Mouse (Mus musculus): ENCODE measurements around the gene Lmtk3. TPM values are rescaled to one million over a fixed set of nuclear protein-coding genes. Genes with fewer than 3 reads are reported as not detected.
A peak's percentile ranks its signal among the peaks of the same experiment; 100 is the strongest.

The Lmtk3 gene
- polyA plus RNA-seq, 1 experiment from 2014 or later, result 32.3 TPM

DNA sequence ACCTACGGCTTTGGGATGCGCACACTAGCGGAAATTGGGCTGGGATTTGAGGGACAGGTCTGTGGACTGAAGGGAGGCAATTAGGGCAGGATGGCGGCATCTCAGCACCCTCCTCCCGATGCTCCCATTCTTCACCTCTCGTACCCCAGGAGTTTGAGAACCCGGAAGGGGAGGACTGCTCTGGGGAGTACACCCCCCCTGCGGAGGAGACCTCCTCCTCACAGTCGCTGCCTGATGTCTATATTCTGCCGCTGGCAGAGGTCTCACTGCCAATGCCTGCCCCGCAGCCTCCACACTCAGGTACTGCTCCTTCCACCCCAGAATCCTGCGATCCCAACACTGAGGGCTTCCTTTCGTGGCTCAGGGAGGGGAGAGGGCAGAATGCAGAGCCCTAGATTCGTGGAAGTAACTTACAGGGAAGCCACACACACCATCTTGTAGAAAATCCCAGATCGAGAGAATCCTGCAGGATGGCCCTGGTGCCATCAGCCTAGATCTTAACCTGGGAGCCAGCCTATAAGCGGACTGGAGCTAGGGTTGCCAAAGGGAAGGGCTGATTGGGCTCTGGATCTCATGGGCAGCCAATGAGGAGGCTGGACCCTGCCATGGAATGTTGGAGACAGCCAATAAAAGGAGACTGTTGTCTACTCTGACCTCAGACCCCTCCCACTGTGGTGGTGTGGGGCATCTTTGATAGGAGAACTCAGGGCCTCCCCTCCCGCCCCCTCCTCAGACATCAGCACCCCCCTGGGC lies 3.3 kb downstream of the Lmtk3 start:
- peak; percentile 30 for ATAC-seq (ENCODE audit: low read depth)
- H3K4me1 ChIP-seq (ENCODE audit: control insufficient read depth, insufficient read depth, low read length), result peaks cover 13% of the 10 kb centered on the region
- H3K4me3 ChIP-seq (ENCODE audit: low read depth, low read length), result peak overlapping the region; percentile 97
- WGBS, result 6% methylated on average over 17 of the region's 17 CpGs
- H3K27me3 ChIP-seq (ENCODE audit: control insufficient read depth, insufficient read depth, low read length), result peaks cover 2% of the 10 kb centered on the region; the same call in 1 of the 2 replicates
- H3K9me3 ChIP-seq (ENCODE audit: control insufficient read depth, low read length), result no peaks in the 10 kb centered on the region
- H3K9ac ChIP-seq (replicated peaks; ENCODE audit: low read depth, low read length), result peak overlapping the region; percentile 97
- H3K4me2 ChIP-seq (ENCODE audit: low read depth, low read length), result peak overlapping the region; percentile 72
- peaks cover 39% of the 10 kb centered on the region for H3K36me3 ChIP-seq (ENCODE audit: control insufficient read depth, insufficient read depth, low read length)
- 0 out of 2 replicates have a peak overlapping the region, but pooled peaks have one; percentile 36 for H3K27ac ChIP-seq (ENCODE audit: low read depth, low read length)

DNA sequence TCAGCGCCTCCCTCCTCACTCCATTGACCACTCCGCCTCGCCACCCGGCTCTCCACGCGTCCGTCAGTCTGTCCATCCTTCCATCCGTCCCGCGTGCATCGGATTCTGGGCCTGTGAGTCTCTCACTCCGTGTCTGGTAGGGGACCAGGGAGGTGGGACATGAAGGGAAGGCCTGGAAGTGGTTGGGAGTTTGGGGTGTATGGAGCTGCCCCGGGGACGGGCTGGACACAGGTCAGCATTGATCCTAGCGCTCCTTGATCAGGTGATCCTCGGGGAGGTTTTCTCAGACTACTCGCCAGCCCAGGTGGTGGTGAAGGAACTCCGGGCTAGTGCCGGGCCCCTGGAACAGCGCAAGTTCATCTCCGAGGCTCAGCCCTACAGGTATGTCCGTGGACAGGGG lies 4.1 kb downstream of the Lmtk3 start:
- Histone ChIP-seq H3K4me1 (ENCODE audit: control insufficient read depth, insufficient read depth, low read length) (peaks cover 13% of the 10 kb centered on the region), H3K4me2 (ENCODE audit: low read depth, low read length) (peak overlapping the region; percentile 72), H3K9ac (replicated peaks; ENCODE audit: low read depth, low read length) (no peak overlapping the region), H3K36me3 (ENCODE audit: control insufficient read depth, insufficient read depth, low read length) (peaks cover 47% of the 10 kb centered on the region), H3K4me3 (ENCODE audit: low read depth, low read length) (no peak overlapping the region; the same call in 1 of the 2 replicates), H3K27ac (ENCODE audit: low read depth, low read length) (no peak overlapping the region), H3K9me3 (ENCODE audit: control insufficient read depth, low read length) (no peaks in the 10 kb centered on the region), H3K27me3 (ENCODE audit: control insufficient read depth, insufficient read depth, low read length) (peaks cover 2% of the 10 kb centered on the region; the same call in 1 of the 2 replicates)
- no peak for ATAC-seq (ENCODE audit: low read depth)
- 93% methylated on average over 22 of the region's 22 CpGs for WGBS

DNA sequence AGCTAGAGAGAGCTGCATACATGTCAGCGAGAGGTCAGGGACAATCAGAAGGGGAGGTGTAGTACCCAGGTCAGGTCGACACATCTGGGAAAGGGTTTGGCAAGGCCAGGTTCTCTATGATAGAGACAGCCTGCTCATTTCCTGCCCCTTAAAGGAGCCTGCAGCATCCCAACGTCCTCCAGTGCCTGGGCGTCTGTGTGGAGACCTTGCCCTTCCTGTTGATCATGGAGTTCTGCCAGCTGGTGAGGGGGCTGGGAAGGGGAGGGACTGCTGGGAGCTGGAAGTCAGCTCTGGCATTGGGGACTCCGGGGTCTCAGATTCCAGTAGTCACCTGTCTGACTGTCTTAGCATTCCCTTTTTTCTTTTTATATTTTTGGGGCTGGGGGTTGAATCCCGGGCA lies 7.2 kb downstream of the Lmtk3 start:
- ATAC-seq (ENCODE audit: low read depth), result no peak
- Histone ChIP-seq H3K9ac (replicated peaks; ENCODE audit: low read depth, low read length) (no peak overlapping the region), H3K4me3 (ENCODE audit: low read depth, low read length) (no peak overlapping the region), H3K9me3 (ENCODE audit: control insufficient read depth, low read length) (no peaks in the 10 kb centered on the region), H3K27me3 (ENCODE audit: control insufficient read depth, insufficient read depth, low read length) (no peaks in the 10 kb centered on the region), H3K36me3 (ENCODE audit: control insufficient read depth, insufficient read depth, low read length) (peaks cover 74% of the 10 kb centered on the region), H3K4me1 (ENCODE audit: control insufficient read depth, insufficient read depth, low read length) (peaks cover 13% of the 10 kb centered on the region), H3K27ac (ENCODE audit: low read depth, low read length) (no peak overlapping the region), H3K4me2 (ENCODE audit: low read depth, low read length) (no peak overlapping the region)
- 81% methylated on average over 6 of the region's 6 CpGs for WGBS

DNA sequence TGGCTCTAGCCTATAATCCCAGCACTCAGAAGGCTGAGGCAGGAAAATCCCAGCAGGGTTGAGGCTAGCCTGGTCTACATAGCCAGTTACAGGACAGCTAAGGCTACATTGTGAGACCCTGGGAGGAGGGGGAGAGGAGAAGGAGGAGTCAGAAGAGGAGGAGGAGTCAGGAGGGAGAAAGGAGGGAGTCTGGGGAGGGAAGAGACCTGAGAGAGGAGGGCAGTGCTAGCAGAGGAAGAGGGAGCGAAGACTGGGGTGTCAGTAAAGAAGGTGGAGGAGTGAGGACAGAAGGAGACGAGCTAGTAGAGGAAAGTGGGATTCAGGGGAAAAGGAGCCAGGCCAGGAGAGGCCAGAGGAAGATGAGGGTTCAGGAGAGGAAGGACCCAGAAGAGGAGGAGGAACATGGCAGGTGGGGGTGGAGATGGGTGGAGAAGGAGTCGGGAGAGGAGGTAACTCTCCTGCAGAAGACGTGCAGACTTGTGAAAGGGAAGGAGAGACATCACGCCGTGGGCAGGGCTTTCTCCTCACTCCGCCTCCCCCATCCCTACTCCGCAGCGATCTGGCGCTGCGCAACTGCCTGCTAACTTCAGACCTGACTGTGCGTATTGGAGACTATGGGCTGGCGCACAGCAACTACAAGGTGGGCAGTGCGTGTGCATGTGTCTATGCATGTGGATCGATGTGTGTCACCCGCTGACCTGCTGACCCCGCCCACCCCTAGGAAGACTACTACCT lies 8.4 kb downstream of the Lmtk3 start:
- no peak overlapping the region for H3K9ac ChIP-seq (replicated peaks; ENCODE audit: low read depth, low read length)
- H3K27me3 ChIP-seq (ENCODE audit: control insufficient read depth, insufficient read depth, low read length), result no peaks in the 10 kb centered on the region
- H3K4me3 ChIP-seq (ENCODE audit: low read depth, low read length), result no peak overlapping the region
- H3K27ac ChIP-seq (ENCODE audit: low read depth, low read length), result no peak overlapping the region
- H3K36me3 ChIP-seq (ENCODE audit: control insufficient read depth, insufficient read depth, low read length), result peaks cover 76% of the 10 kb centered on the region
- WGBS, result 77% methylated on average over 17 of the region's 17 CpGs
- no peak for ATAC-seq (ENCODE audit: low read depth)
- H3K4me1 ChIP-seq (ENCODE audit: control insufficient read depth, insufficient read depth, low read length), result peaks cover 8% of the 10 kb centered on the region
- H3K9me3 ChIP-seq (ENCODE audit: control insufficient read depth, low read length), result no peaks in the 10 kb centered on the region
- no peak overlapping the region for H3K4me2 ChIP-seq (ENCODE audit: low read depth, low read length)

DNA sequence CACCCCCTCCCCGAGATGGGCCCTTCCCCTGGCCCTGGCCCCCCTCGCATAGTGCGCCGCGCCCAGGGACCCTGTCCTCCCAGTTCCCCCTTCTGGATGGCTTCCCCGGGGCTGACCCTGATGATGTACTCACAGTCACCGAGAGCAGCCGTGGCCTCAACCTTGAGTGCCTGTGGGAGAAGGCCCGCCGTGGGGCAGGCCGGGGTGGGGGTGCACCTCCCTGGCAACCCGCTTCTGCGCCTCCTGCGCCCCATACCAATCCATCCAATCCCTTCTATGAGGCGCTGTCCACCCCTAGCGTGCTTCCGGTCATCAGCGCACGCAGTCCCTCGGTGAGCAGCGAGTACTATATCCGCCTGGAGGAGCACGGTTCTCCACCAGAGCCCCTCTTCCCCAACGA lies 9.7 kb downstream of the Lmtk3 start:
- ATAC-seq (ENCODE audit: low read depth), result no peak
- Histone ChIP-seq H3K9ac (replicated peaks; ENCODE audit: low read depth, low read length) (no peak overlapping the region), H3K4me2 (ENCODE audit: low read depth, low read length) (no peak overlapping the region), H3K36me3 (ENCODE audit: control insufficient read depth, insufficient read depth, low read length) (peaks cover 69% of the 10 kb centered on the region), H3K27ac (ENCODE audit: low read depth, low read length) (no peak overlapping the region), H3K4me1 (ENCODE audit: control insufficient read depth, insufficient read depth, low read length) (peaks cover 12% of the 10 kb centered on the region), H3K27me3 (ENCODE audit: control insufficient read depth, insufficient read depth, low read length) (no peaks in the 10 kb centered on the region), H3K4me3 (ENCODE audit: low read depth, low read length) (no peak overlapping the region), H3K9me3 (ENCODE audit: control insufficient read depth, low read length) (no peaks in the 10 kb centered on the region)
- 89% methylated on average over 24 of the region's 24 CpGs for WGBS

DNA sequence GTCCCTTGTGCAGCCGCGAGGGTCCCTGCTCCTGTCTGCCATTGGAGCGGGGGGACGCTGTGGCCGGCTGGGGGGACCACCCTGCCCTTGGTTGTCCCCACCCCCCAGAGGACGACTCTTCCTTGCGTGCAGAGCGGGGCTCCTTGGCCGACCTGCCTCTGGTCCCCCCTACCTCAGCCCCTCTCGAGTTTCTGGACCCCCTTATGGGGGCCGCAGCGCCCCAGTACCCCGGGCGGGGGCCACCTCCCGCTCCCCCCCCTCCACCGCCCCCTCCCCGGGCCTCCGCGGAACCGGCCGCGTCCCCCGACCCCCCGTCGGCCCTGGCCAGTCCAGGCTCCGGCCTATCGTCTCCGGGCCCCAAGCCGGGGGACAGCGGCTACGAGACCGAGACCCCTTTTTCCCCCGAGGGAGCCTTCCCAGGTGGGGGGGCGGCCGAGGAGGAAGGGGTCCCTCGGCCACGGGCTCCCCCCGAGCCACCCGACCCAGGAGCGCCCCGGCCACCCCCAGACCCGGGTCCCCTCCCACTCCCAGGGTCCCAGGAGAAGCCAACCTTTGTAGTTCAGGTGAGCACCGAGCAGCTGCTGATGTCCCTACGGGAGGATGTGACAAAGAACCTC lies 10.5 kb downstream of the Lmtk3 start:
- H3K9ac ChIP-seq (replicated peaks; ENCODE audit: low read depth, low read length), result no peak overlapping the region
- no peak overlapping the region for H3K27ac ChIP-seq (ENCODE audit: low read depth, low read length)
- ATAC-seq (ENCODE audit: low read depth), result no peak
- H3K9me3 ChIP-seq (ENCODE audit: control insufficient read depth, low read length), result no peaks in the 10 kb centered on the region
- H3K4me2 ChIP-seq (ENCODE audit: low read depth, low read length), result no peak overlapping the region
- H3K27me3 ChIP-seq (ENCODE audit: control insufficient read depth, insufficient read depth, low read length), result no peaks in the 10 kb centered on the region
- no peak overlapping the region for H3K4me3 ChIP-seq (ENCODE audit: low read depth, low read length)
- peaks cover 17% of the 10 kb centered on the region for H3K4me1 ChIP-seq (ENCODE audit: control insufficient read depth, insufficient read depth, low read length)
- peaks cover 68% of the 10 kb centered on the region for H3K36me3 ChIP-seq (ENCODE audit: control insufficient read depth, insufficient read depth, low read length)
- WGBS, result 81% methylated on average over 29 of the region's 44 CpGs

DNA sequence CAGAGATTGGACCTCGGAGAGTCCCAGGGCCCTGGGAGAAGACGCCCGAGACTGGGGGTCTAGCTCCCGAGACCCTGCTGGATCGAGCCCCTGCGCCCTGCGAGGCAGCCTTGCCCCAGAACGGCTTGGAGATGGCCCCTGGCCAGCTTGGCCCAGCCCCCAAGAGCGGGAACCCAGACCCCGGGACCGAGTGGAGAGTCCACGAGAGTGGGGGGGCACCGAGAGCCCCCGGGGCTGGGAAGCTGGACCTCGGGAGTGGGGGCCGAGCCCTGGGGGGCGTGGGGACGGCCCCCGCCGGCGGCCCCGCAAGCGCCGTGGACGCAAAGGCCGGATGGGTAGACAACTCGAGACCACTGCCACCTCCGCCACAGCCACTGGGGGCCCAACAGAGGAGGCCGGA lies 11.4 kb downstream of the Lmtk3 start:
- Histone ChIP-seq H3K4me3 (ENCODE audit: low read depth, low read length) (no peak overlapping the region), H3K36me3 (ENCODE audit: control insufficient read depth, insufficient read depth, low read length) (peaks cover 59% of the 10 kb centered on the region), H3K4me1 (ENCODE audit: control insufficient read depth, insufficient read depth, low read length) (peaks cover 17% of the 10 kb centered on the region), H3K9me3 (ENCODE audit: control insufficient read depth, low read length) (no peaks in the 10 kb centered on the region), H3K9ac (replicated peaks; ENCODE audit: low read depth, low read length) (no peak overlapping the region), H3K4me2 (ENCODE audit: low read depth, low read length) (no peak overlapping the region), H3K27ac (ENCODE audit: low read depth, low read length) (no peak overlapping the region), H3K27me3 (ENCODE audit: control insufficient read depth, insufficient read depth, low read length) (no peaks in the 10 kb centered on the region)
- WGBS, result 96% methylated on average over 27 of the region's 29 CpGs
- no peak for ATAC-seq (ENCODE audit: low read depth)

DNA sequence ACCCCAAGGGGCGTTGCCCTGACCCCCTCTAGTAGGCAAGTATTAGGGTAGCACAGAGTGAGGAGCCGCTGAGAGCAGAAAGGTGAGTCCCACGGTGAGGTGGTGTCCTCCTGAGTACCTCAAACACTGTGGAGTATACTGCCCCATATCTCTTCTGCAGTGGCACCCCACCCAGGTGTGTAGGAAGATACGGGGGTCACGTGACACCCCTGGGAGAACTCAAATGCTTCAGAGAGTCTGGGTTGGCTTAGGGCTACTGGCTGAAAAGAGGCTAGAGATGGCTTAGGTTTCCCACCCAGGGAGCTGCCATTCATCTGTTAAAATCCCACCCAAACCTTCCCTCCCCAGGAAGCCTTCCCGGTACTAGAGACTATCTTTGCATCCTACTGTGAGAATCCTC lies 13.4 kb downstream of the Lmtk3 start:
- H3K27me3 ChIP-seq (ENCODE audit: control insufficient read depth, insufficient read depth, low read length), result no peaks in the 10 kb centered on the region
- H3K4me1 ChIP-seq (ENCODE audit: control insufficient read depth, insufficient read depth, low read length), result peaks cover 17% of the 10 kb centered on the region
- no peak for ATAC-seq (ENCODE audit: low read depth)
- H3K27ac ChIP-seq (ENCODE audit: low read depth, low read length), result no peak overlapping the region
- no peak overlapping the region; the same call in 1 of the 2 replicates for H3K9ac ChIP-seq (replicated peaks; ENCODE audit: low read depth, low read length)
- H3K4me3 ChIP-seq (ENCODE audit: low read depth, low read length), result no peak overlapping the region
- no peak overlapping the region for H3K4me2 ChIP-seq (ENCODE audit: low read depth, low read length)
- peaks cover 48% of the 10 kb centered on the region for H3K36me3 ChIP-seq (ENCODE audit: control insufficient read depth, insufficient read depth, low read length)
- no peaks in the 10 kb centered on the region for H3K9me3 ChIP-seq (ENCODE audit: control insufficient read depth, low read length)
- WGBS, result 49% methylated on average over 6 of the region's 6 CpGs
